Mouse (Mus musculus) CH12.LX (cell line): ENCODE results near the gene Vsir. TPM values are rescaled to one million over a fixed set of nuclear protein-coding genes. Genes with fewer than 3 reads are reported as not detected.

Source experiments
- DNase-seq: peaks from one replicate; pipeline ENCODE4 v3.0.0-alpha.2; 2013; ENCODE audit errors: extremely low read depth
- H3K27ac ChIP-seq: 2 replicates; pipeline ENCODE4 v1.5.1; 2012; ENCODE audit warnings: low read depth, mild to moderate bottlenecking, control low read depth, moderate library complexity; ENCODE audit not compliant: insufficient read depth
- H3K27me3 ChIP-seq: replicated peaks from 2 replicates; pipeline ENCODE3; 2012; ENCODE audit warnings: inconsistent platforms
- H3K36me3 ChIP-seq, 2 experiments: replicated peaks in 1 of 2; 2 replicates each; pipeline versions ENCODE3 to v1.6.1; 2012; ENCODE audit warnings: inconsistent platforms in 1 of 2, low read length in 1 of 2, mild to moderate bottlenecking in 1 of 2, mixed read lengths in 1 of 2, moderate library complexity in 1 of 2; ENCODE audit not compliant: control insufficient read depth in 1 of 2, insufficient read depth in 1 of 2
- H3K4me1 ChIP-seq, 2 experiments: 2 replicates each; pipeline ENCODE4 v1.6.1; 2012; ENCODE audit warnings: inconsistent platforms in 1 of 2, moderate library complexity in 1 of 2; ENCODE audit not compliant: insufficient read depth in 2 of 2, control insufficient read depth in 1 of 2
- H3K4me2 ChIP-seq: 2 replicates; pipeline ENCODE4 v1.6.1; 2012; ENCODE audit warnings: low read depth, mild to moderate bottlenecking, control low read depth; ENCODE audit not compliant: poor library complexity, insufficient read depth, severe bottlenecking
- H3K4me3 ChIP-seq, 3 experiments: fragments of 150-350 bp in 1 of 3; sonication (generic) in 1 of 3; replicated peaks in 1 of 3; 2 replicates each; pipeline versions ENCODE3 to v1.5.1; 2011 to 2012; ENCODE audit warnings: low read depth in 2 of 3, low read length in 2 of 3, mild to moderate bottlenecking in 2 of 3, moderate library complexity in 2 of 3, control low read depth in 1 of 3, improper control_type of control experiment in 1 of 3, inconsistent platforms in 1 of 3, mixed read lengths in 1 of 3; ENCODE audit not compliant: poor library complexity in 1 of 3
- H3K79me2 ChIP-seq: replicated peaks from 2 replicates; pipeline ENCODE4 v1.6.1; 2012; ENCODE audit warnings: mild to moderate bottlenecking, moderate library complexity; ENCODE audit not compliant: control insufficient read depth, poor library complexity, insufficient read depth, severe bottlenecking; ENCODE audit errors: extremely low read depth
- H3K9ac ChIP-seq: 2 replicates; pipeline ENCODE4 v1.6.1; 2012; ENCODE audit warnings: low read depth, mild to moderate bottlenecking, control low read depth, moderate library complexity; ENCODE audit not compliant: insufficient read depth
- H3K9me3 ChIP-seq: replicated peaks from 2 replicates; pipeline ENCODE3; 2012; ENCODE audit warnings: low read length, inconsistent platforms, mixed read lengths
- CHD2 ChIP-seq: IDR thresholded peaks from 2 replicates; pipeline ENCODE4 v1.6.1; 2011; ENCODE audit warnings: low read length, improper control_type of control experiment
- CTCF ChIP-seq, 2 experiments: IDR thresholded peaks in 1 of 2; conservative IDR thresholded peaks in 1 of 2; 2 replicates each; pipeline ENCODE4 v1.5.1; 2011 to 2012; ENCODE audit warnings: low read depth in 2 of 2, low read length in 2 of 2, improper control_type of control experiment in 1 of 2, inconsistent platforms in 1 of 2, mild to moderate bottlenecking in 1 of 2, moderate library complexity in 1 of 2
- E2F4 ChIP-seq: IDR thresholded peaks from 2 replicates; pipeline ENCODE4 v1.6.1; 2011; ENCODE audit warnings: low read depth, low read length, improper control_type of control experiment; ENCODE audit not compliant: insufficient replicate concordance
- ELF1 ChIP-seq: IDR thresholded peaks from 2 replicates; pipeline ENCODE4 v1.6.1; 2014; ENCODE audit warnings: low read depth, mild to moderate bottlenecking, inconsistent platforms, low read length, improper control_type of control experiment
- EP300 ChIP-seq: IDR thresholded peaks from 2 replicates; pipeline ENCODE4 v1.6.1; 2011; ENCODE audit warnings: low read length, improper control_type of control experiment
- ETS1 ChIP-seq: conservative IDR thresholded peaks from 2 replicates; pipeline ENCODE4 v1.6.1; 2012; ENCODE audit warnings: low read depth, mild to moderate bottlenecking, inconsistent platforms, low read length, improper control_type of control experiment, moderate library complexity
- HCFC1 ChIP-seq: IDR thresholded peaks from 2 replicates; pipeline ENCODE4 v1.6.1; 2012; ENCODE audit warnings: low read depth, mild to moderate bottlenecking, inconsistent platforms, low read length, improper control_type of control experiment
- IRF4 ChIP-seq: IDR thresholded peaks from 2 replicates; pipeline ENCODE4 v1.6.1; 2014; ENCODE audit warnings: low read depth, mild to moderate bottlenecking, inconsistent platforms, low read length, improper control_type of control experiment
- JUND ChIP-seq: conservative IDR thresholded peaks from 2 replicates; pipeline ENCODE4 v1.6.1; 2011; ENCODE audit warnings: low read depth, low read length, improper control_type of control experiment
- KAT2A ChIP-seq: IDR thresholded peaks from 2 replicates; pipeline ENCODE4 v1.6.1; 2012; ENCODE audit warnings: low read length, improper control_type of control experiment, inconsistent platforms; ENCODE audit not compliant: insufficient replicate concordance
- MAX ChIP-seq: IDR thresholded peaks from 2 replicates; pipeline ENCODE4 v1.6.1; 2011; ENCODE audit warnings: low read length, improper control_type of control experiment
- MAZ ChIP-seq: IDR thresholded peaks from 2 replicates; pipeline ENCODE4 v1.6.1; 2012; ENCODE audit warnings: low read depth, mild to moderate bottlenecking, inconsistent platforms, low read length, improper control_type of control experiment, moderate library complexity
- MEF2A ChIP-seq: IDR thresholded peaks from 2 replicates; pipeline ENCODE4 v1.6.1; 2014; ENCODE audit warnings: low read depth, mild to moderate bottlenecking, inconsistent platforms, low read length, improper control_type of control experiment, borderline replicate concordance
- MYC ChIP-seq: IDR thresholded peaks from 2 replicates; pipeline ENCODE4 v1.6.1; 2011; ENCODE audit warnings: low read depth, mild to moderate bottlenecking, improper control_type of control experiment, low read length
- NELFE ChIP-seq: IDR thresholded peaks from 2 replicates; pipeline ENCODE4 v1.6.1; 2011; ENCODE audit warnings: low read depth, low read length, improper control_type of control experiment
- PAX5 ChIP-seq: IDR thresholded peaks from 2 replicates; pipeline ENCODE4 v1.6.1; 2012; ENCODE audit warnings: low read length, inconsistent platforms, mixed read lengths
- POLR2A ChIP-seq: IDR thresholded peaks from 2 replicates; pipeline ENCODE4 v1.6.1; 2011; ENCODE audit warnings: low read depth, mild to moderate bottlenecking, improper control_type of control experiment, low read length
- POLR2AphosphoS2 ChIP-seq: IDR thresholded peaks from 2 replicates; pipeline ENCODE4 v1.6.1; 2011; ENCODE audit warnings: low read depth, low read length, improper control_type of control experiment
- RAD21 ChIP-seq: IDR thresholded peaks from 2 replicates; pipeline ENCODE4 v1.6.1; 2011; ENCODE audit warnings: low read depth, mild to moderate bottlenecking, low read length, improper control_type of control experiment, moderate library complexity
- RCOR1 ChIP-seq: conservative IDR thresholded peaks from 2 replicates; pipeline ENCODE4 v1.6.1; 2012; ENCODE audit warnings: low read depth, mild to moderate bottlenecking, inconsistent platforms, low read length, improper control_type of control experiment
- SIN3A ChIP-seq: IDR thresholded peaks from 2 replicates; pipeline ENCODE4 v1.6.1; 2012; ENCODE audit warnings: low read length, improper control_type of control experiment, inconsistent platforms
- SMC3 ChIP-seq: IDR thresholded peaks from 2 replicates; pipeline ENCODE4 v1.6.1; 2011; ENCODE audit warnings: low read depth, low read length, improper control_type of control experiment
- UBTF ChIP-seq: IDR thresholded peaks from 2 replicates; pipeline ENCODE4 v1.6.1; 2012; ENCODE audit warnings: low read depth, mild to moderate bottlenecking, inconsistent platforms, low read length, improper control_type of control experiment, moderate library complexity
- USF1 ChIP-seq: IDR thresholded peaks from 2 replicates; pipeline ENCODE4 v1.6.1; 2014; ENCODE audit warnings: low read depth, mild to moderate bottlenecking, inconsistent platforms, low read length, improper control_type of control experiment
- USF2 ChIP-seq: conservative IDR thresholded peaks from 2 replicates; pipeline ENCODE4 v1.6.1; 2011; ENCODE audit warnings: low read depth, low read length, improper control_type of control experiment
- ZC3H11A ChIP-seq: IDR thresholded peaks from 2 replicates; pipeline ENCODE4 v1.6.1; 2012; ENCODE audit warnings: low read depth, mild to moderate bottlenecking, inconsistent platforms, low read length, improper control_type of control experiment
- dilution Hi-C: fragments of 300-500 bp; cut with MboI; formaldehyde crosslinking; loops from 2 replicates; pipeline ENCODE4 v1.14.3; 2020; ENCODE audit warnings: low sequenced_read_pairs; ENCODE audit not compliant: extremely low pct_unique_long_range_greater_than_20kb, extremely low pct_ligation_motif_present
- in situ Hi-C: fragments of 300-500 bp; cut with MboI; formaldehyde crosslinking; loops from 3 replicates; pipeline ENCODE4 v1.14.3; 2019; ENCODE audit warnings: low sequenced_read_pairs, low pct_ligation_motif_present, low pct_unique_long_range_greater_than_20kb, mixed read lengths
- polyA plus RNA-seq: library from polyadenylated mRNA; unstranded; fragments of >175 nt; gene quantifications from 2 replicates; pipeline ENCODE4 v1.2.1, GENCODE M21; 2012; ENCODE audit warnings: low read depth; ENCODE audit not compliant: insufficient read length
- total RNA-seq, 2 experiments: library from RNA; depleted of rRNA; stranded (reverse); fragments of 300-350 nt in 1 of 2; fragments of >200 nt in 1 of 2; gene quantifications; 2 replicates each; pipeline ENCODE4 v1.2.3; 2012 to 2014

Gene Vsir
- total and polyA plus RNA-seq, 3 experiments = 4.7 to 9.5 (median 5.5) TPM

- dilution Hi-C loops = no loop called here
- Histone ChIP-seq H3K4me3 (no peak overlapping the region), H3K36me3 (no peaks in the 10 kb centered on the region), H3K4me1 (peaks cover 6 to 31% of the 10 kb centered on the region in 2 experiments), H3K4me2 (no peak overlapping the region), H3K27me3 (peaks cover 22% of the 10 kb centered on the region), H3K9me3 (no peaks in the 10 kb centered on the region)
- no peak for DNase-seq
- in situ Hi-C loops = loop anchor here (5.0 to 10.0 kb wide), 3 partner anchors 113 to 341 kb away; partner anchors contain the start of gene Slc29a3
- no peak for TF ChIP-seq MAZ
- no peak for TF ChIP-seq KAT2A
- peak; percentile 61 for TF ChIP-seq SMC3
- TF ChIP-seq MEF2A = no peak
- no peak for TF ChIP-seq USF2
- TF ChIP-seq CTCF (conservative IDR thresholded peaks at IDR 0.05 in 1 of 2, IDR thresholded peaks at IDR 0.05 in 1 of 2; ENCODE audit: low read depth in 2 of 2, low read length in 2 of 2) = peak in 1 of 2 experiments; percentile 60; a peak in 2 of 4 replicates
- TF ChIP-seq RAD21 = peak; percentile 43
- TF ChIP-seq, all 38 proteins: peak for 3
- Histone ChIP-seq H3K79me2 (no peaks in the 10 kb centered on the region), H3K27ac (no peak overlapping the region), H3K9ac (no peak overlapping the region)
These were observed 65.1 kb downstream of the Vsir start for GRCm38 (mm10) chr10:60411794-60412193.

- Histone ChIP-seq H3K27ac (no peak overlapping the region), H3K4me1 (peaks cover 6 to 33% of the 10 kb centered on the region in 2 experiments), H3K4me2 (no peak overlapping the region), H3K9ac (no peak overlapping the region), H3K79me2 (no peaks in the 10 kb centered on the region), H3K36me3 (no peaks in the 10 kb centered on the region), H3K27me3 (peaks cover 18% of the 10 kb centered on the region), H3K9me3 (no peaks in the 10 kb centered on the region), H3K4me3 (no peak overlapping the region)
- dilution Hi-C loops = no loop called here
- in situ Hi-C loops = loop anchor here (5.0 to 10.0 kb wide), 3 partner anchors 111 to 339 kb away; partner anchors contain the start of gene Slc29a3
- DNase-seq = peak; percentile 70
- TF ChIP-seq RCOR1 (no peak), ELF1 (0 out of 2 replicates have a peak, but pooled peaks have one; percentile 43)
These were observed 67.1 kb downstream of the Vsir start for GRCm38 (mm10) chr10:60413756-60414155.

GRCm38 (mm10) chr10:60417041-60417440, 70.4 kb downstream of the Vsir start:
- no peak overlapping the region for H3K9ac ChIP-seq
- in situ Hi-C loops = loop anchor here (10.0 kb wide), 1 partner anchor 108 kb away; no protein-coding TSS in a partner anchor
- no peak for DNase-seq
- no peaks in the 10 kb centered on the region for H3K79me2 ChIP-seq
- no peak overlapping the region for H3K4me2 ChIP-seq
- H3K27ac ChIP-seq = no peak overlapping the region
- TF ChIP-seq POLR2AphosphoS2 (no peak), CTCF (conservative IDR thresholded peaks at IDR 0.05 in 1 of 2, IDR thresholded peaks at IDR 0.05 in 1 of 2; ENCODE audit: low read depth in 2 of 2, low read length in 2 of 2) (no peak), PAX5 (no peak), MYC (no peak), UBTF (no peak), EP300 (no peak), ZC3H11A (no peak), IRF4 (no peak), MAX (no peak), E2F4 (no peak), NELFE (no peak), JUND (no peak), ETS1 (no peak), CHD2 (no peak), HCFC1 (no peak), USF2 (no peak), RAD21 (no peak), SIN3A (no peak), POLR2A (no peak), USF1 (no peak)
- TF ChIP-seq, all 38 proteins: peak for 0
- Histone ChIP-seq H3K27me3 (peaks cover 5% of the 10 kb centered on the region), H3K36me3 (no peaks in the 10 kb centered on the region), H3K4me3 (no peak overlapping the region), H3K9me3 (no peaks in the 10 kb centered on the region), H3K4me1 (peaks cover 6 to 40% of the 10 kb centered on the region in 2 experiments)
- dilution Hi-C loops = no loop called here
